ENCODE assay signal across 22 mouse cellular contexts in the genomic region with DNA sequence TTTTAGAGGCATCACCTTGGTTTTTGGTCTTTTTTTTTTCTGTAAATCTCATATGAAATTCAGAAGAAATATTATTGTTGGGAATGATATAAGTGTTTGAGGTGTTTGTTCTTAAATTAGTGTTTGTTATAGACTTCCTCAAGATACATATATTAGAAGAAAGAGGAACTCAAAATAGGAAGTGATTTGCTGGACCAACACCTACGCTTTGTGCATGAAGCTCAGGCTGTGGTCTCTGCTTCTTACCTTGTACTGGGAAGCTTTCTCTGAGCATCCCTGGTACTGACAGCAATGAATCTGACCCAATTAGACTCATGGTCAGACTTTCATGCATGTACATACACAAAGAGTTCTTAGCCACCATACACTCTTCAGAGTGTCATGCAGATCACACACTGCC. TPM values are rescaled to one million over a fixed set of nuclear protein-coding genes. Genes with fewer than 3 reads are reported as not detected.
"Had no signal": no experiment of that assay in that cellular context is flagged by ENCODE, and none has a peak within 500 bp of the region (broad histone marks: within the 10 kb centered on the region; RNA-seq: fewer than 3 reads in every experiment).

No protein-coding gene starts in this region.

- H3K27ac ChIP-seq: intestine, embryonic 15.5 days; limb, embryonic 10.5 days; limb, embryonic 13.5 days; liver, embryonic 12.5 days; liver, embryonic 15.5 days; lung, embryonic 15.5 days; stomach, postnatal 0 days had no signal

- ATAC-seq: intestine, embryonic 15.5 days; liver, embryonic 12.5 days had no signal

- DNase-seq: kidney, adult 11 months; kidney, adult 8-10 months; kidney, postnatal 14 days; kidney, postnatal 4 days; liver; lung, adult 18-20 months; lung, postnatal 10 days; lung, postnatal 36 days; midbrain, embryonic 14.5 days; retina, postnatal 1 day; right cerebral cortex, postnatal 25 days; thymus, adult 2 months; thymus, postnatal 14 days; thymus, postnatal 4 days had no signal

- H3K4me1 ChIP-seq: intestine, embryonic 15.5 days; limb, embryonic 10.5 days; limb, embryonic 13.5 days had no signal

- H3K27me3 ChIP-seq: intestine, embryonic 15.5 days; limb, embryonic 13.5 days; liver, embryonic 12.5 days; liver, embryonic 15.5 days; lung, embryonic 15.5 days had no signal

- H3K4me3 ChIP-seq: intestine, embryonic 15.5 days; limb, embryonic 10.5 days; limb, embryonic 13.5 days; liver, embryonic 12.5 days; liver, embryonic 15.5 days; lung, embryonic 15.5 days; myocyte had no signal

RNA-seq across cellular contexts. Expression of a gene that starts 18.9 kb away (rescaled TPM):
- polyA plus RNA-seq: myocyte had no signal

RNA-seq across cellular contexts. Expression of a gene that starts 53.6 kb away (rescaled TPM):
- polyA plus RNA-seq: myocyte had no signal
